Mouse (Mus musculus) left cerebral cortex, postnatal 14 days (tissue): ENCODE results near the gene Sec63. TPM values are rescaled to one million over a fixed set of nuclear protein-coding genes. Genes with fewer than 3 reads are reported as not detected.

Experiments
- DNase-seq, 2 experiments: peaks; one replicate each; pipeline ENCODE4 v3.0.0; 2021 to 2022; ENCODE audit warnings: low spot score in 2 of 2, mixed read lengths in 1 of 2
- intact Hi-C: fragments of 180-260 bp; cut with DNase I; formaldehyde crosslinking; loops from one replicate; pipeline ENCODE4 v1.15.1; 2025
- long read RNA-seq, 2 experiments: library from polyadenylated mRNA; stranded (forward); transcript quantifications; one replicate each; pipeline ENCODE4 v2.0.0; 2021
- total RNA-seq, 2 experiments: library from RNA; stranded (reverse); gene quantifications; 2 replicates each; pipeline ENCODE4 v1.2.3; 2021

Gene Sec63
- 10 to 100 TPM; 39.2 to 45.8 TPM for total RNA-seq
- long read RNA-seq, experiment 1, full-length matches to known transcripts = 35 of 45 reads
- long read RNA-seq, experiment 1, partial matches to known transcripts = 4 of 45 reads
- long read RNA-seq, experiment 1, other reads (novel, unspliced or antisense) = 6 of 45 reads
- long read RNA-seq, experiment 2, full-length matches to known transcripts = 31 of 42 reads
- long read RNA-seq, experiment 2, partial matches to known transcripts = 2 of 42 reads
- long read RNA-seq, experiment 2, other reads (novel, unspliced or antisense) = 9 of 42 reads

DNA sequence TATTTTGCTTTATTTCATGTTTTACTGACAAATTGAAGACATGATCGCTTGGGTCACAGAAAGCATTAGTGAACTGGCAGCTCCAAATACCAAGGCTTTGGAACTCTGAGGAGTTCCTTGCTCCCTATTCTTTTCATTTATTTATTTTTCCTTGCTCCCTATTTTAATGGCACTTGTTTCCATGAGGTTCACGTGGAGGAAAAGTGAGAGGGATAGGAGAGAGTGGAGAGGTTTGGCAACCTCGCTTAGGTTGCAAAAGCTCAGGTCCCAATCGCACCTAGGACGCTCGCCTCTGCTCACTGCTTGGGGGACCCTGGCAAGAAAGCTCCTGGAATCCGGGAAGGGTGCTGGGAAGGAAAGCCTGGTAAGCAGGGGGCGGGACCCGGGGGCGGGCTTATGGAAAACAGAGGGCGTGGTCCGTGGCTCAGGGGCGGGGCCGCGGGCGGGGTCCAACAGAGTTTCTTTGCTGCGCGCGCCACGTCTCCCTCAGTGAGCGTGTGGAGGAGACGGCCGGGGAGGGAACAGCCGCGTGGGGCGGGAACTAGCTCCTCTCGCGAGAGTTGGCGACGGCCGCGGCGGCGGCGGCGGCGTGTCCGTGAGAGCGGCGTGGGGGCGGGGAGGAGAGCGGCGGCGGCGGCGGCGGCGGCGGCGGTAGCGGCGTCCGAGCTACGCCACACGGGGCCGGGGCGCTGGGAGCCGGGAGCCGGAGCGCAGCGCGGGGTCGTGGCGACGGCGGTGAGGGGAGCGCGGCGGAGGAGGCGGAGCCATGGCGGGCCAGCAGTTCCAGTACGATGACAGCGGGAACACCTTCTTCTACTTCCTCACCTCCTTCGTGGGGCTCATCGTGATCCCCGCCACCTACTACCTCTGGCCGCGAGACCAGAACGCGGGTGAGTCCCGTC is at the start of gene Sec63:
TSS of gene Sec63 (plus strand) at position 498 of the 902 bp plus-strand sequence.
- peak; percentile 97 to 99 for DNase-seq
- intact Hi-C loops = no loop called here

DNA sequence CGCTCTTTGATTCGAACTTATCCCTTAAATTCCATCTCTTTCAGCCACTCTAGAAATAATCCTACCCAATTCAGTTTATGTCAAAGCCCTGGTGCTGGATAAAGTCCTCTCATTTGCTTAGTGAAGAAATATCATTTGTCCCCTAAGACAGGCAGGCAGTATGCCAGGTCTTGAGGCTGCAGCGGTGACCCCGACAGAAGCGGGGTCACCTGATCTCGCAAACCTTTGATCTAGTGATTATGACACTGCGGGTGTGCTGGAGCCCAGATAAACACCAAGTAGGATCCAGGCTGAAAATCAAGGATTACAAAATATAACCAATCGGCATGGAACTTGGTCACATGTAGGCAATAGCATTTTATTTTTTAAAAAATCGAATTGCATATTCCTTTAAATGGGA is 46.6 kb upstream of the Sec63 start:
- intact Hi-C loops = no loop called here
- no peak for DNase-seq

DNA sequence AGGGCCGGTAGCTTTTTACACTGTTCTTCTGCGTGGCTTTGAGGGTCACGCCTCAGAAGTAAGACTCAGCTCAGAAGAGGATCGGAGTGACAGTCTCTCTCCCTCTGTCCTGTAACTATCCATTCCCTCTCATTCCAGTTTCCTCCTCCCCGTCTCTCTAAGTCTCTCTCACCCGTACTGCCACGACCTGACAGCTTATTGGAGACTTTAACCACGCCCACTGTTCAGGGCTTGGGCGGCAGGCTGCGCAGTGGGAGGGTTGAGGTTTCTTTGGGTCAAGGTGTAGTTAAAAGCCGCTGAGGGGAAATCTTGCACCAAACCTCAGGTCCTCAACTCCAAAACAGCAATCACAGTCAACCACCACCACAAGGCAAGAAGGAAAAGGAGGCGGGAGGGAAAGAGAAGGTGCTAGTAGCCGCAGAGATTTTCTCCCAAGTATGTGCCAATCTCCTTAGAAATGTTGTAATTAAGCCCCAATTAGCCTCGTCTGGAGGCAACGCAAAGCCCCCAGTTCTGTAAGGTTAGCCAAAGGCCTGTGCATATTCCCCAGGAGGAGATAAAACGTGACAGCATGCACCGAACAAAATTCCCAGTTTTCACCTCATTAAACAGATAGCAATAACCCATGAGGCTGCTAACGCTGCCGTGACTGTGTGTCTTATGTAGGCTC is 45.8 kb upstream of the Sec63 start:
- no peak for DNase-seq
- intact Hi-C loops = no loop called here

DNA sequence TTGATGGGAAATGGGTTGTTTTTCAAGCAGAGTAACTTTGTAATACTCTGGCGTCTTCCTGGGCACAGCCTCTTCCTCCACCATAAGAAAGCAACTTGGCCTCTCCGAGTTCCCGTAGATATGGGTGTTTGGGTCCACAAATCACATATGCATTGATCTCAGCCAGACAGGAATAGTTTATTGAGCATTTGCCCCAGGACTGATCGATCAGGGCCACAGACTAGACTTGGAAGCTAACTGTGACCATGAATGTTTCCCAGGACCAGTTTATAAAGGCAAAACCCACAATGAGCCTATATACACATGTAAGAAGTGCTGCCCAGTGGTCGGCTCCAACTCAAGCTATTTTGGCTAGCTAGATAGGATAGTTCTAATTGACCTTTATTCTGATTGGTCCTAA is 39.2 kb upstream of the Sec63 start:
- intact Hi-C loops = no loop called here
- no peak for DNase-seq

DNA sequence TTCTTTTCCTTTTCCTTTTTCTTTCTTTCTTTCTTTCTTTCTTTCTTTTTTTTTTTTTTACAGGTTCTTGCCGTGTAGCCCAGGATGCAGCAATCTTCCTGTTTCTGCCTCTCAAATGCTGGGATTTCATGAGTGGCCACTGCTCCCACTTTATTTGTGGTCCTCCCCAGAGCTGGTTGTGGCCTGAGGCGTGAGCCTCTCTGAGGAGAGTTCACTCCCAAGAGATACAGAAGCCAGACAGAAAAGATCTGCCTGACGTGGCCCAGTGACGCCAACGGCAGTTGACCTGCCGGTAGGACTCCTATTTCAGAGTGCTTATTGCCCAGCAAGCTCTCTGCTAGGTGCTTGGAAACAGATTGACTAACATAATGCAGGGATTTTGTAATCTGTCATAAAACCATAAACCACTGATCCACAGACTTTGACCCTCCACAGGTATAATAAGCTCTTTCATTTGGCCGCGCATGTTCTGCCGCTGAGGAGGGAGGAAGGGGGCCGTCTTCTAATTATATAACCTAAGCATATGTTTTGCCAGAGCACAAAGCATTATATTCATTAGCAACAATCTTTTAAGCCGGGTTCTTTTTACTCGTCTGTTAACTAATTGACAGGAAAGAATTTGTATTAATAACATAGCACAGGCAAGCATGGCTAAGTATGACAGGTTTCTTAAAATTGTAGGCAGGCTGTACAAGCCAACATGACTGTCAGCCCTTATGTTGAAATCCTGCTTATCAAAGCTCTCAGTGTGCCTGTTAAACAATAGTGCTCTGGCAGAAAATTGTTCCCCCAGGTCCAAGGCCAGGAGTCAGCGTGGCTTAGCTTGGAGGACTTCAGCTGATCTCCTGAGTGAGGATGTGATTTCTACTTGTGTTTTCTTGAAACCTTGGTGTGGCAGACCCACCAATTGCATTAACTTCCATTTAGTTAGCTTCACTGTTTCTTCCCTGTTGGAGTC is 37.7 kb upstream of the Sec63 start:
- intact Hi-C loops = no loop called here

DNA sequence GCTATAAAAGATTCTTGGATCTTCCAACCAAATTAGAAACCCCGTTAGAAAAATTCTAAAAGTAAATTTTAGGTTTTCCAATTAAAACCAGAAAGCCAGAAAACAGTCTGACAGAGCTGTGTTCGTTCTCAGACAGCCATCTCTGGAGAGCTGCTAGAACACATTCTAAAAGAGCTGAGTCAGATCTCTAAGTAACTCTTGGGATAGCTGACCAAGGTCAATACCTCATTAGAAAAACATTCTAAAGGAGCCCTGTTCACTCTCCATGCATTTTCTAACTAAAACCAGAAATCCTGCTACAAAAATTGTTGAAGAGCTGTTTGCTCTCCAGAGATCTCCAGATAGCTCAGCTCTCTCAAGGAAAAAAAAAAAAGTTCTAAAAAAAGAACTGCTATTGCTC is 31.7 kb upstream of the Sec63 start:
- no peak for DNase-seq
- intact Hi-C loops = loop anchor here (5.0 kb wide), 1 partner anchor 402 kb away; no protein-coding TSS in a partner anchor

More for the DNA sequence above, 37.7 kb upstream of the Sec63 start:
- DNase-seq = no peak

DNA sequence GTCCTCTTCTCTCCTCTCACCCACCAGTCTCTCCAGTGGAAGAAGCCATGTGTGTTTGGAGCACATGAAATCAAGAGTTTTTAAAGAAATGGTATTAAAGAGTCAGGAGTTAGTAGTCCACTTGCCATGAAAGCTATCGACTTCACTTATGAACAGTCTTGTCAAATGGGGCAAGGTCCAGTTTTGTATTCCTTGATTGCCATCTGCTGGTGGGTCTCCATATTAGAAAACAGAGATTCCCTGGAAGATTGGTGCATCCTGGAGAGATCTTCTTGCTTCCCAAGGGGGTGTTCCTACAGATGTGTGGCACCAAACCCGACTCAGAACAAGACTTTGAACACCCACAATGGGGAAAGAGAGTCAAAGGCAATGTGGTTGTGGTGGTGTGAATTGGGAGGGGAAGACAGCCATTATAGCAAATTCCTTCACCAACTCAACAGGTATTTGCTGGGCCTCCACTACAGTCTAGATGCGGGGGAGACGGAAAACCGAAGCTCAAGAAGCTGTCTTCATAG is 26.7 kb upstream of the Sec63 start:
- intact Hi-C loops = loop anchor here (1.0 to 5.0 kb wide), 2 partner anchors 407 to 426 kb away; no protein-coding TSS in a partner anchor
- peak; percentile 48 to 64 for DNase-seq

DNA sequence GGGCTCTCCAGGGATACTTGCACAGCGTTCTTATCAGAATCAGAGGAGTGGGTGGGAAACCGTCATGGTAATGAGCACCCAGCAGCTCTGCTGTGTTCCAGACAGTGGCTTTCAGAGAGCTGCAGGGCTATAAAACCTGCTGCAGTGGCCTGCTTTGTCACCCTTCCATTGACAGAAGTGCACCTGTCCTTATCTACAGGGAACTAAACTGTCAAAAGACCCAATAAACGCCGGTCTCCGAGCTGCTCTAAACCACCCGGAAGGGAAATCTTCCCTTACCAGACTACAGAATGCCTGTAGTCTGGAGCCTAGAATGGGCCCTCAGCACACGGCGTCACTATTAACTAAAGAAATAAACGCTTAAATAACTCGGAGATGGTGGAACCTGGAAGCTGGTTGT is 9.5 kb upstream of the Sec63 start:
- intact Hi-C loops = no loop called here
- DNase-seq = no peak

DNA sequence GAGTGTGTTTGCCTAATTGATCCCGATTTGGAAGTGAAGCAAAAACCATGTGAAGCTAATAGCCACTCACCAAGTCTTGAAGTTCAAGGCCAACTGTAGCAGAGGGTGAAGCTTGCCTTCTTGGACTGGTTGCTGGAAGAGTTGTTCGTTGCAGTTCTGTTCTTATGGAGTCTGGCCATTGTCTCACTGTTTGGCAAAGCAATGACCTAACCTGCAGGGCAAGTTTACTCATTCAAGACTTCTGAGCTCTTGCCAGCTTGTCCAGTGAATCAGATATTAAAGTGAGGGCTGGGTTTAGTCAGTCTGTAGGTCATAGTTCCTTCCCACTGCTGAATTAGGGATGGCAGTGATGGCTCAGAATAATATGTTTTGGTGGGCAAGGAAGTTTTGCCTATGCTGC is 7.0 kb upstream of the Sec63 start:
- intact Hi-C loops = no loop called here

DNA sequence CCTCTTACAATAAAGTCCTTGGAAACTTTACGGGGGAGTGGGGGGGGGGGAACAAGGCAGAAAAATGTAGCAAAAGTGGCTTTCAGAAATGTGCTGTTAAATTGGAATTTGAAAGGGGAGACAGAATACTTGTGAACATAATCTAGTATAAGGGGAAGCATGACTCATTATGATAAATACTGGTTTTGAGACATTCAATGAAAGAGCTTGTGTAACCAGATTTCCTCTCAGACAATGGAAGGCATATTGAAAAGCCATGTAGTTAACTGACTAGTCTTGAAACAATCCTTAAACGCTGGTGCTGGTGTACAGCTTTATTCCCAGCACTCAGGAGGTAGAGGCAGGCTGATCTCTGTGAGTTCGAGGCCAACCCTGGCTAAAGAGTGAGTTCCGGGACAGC is 1.6 kb upstream of the Sec63 start:
- intact Hi-C loops = no loop called here

More for the DNA sequence above, 7.0 kb upstream of the Sec63 start:
- DNase-seq = no peak

DNA sequence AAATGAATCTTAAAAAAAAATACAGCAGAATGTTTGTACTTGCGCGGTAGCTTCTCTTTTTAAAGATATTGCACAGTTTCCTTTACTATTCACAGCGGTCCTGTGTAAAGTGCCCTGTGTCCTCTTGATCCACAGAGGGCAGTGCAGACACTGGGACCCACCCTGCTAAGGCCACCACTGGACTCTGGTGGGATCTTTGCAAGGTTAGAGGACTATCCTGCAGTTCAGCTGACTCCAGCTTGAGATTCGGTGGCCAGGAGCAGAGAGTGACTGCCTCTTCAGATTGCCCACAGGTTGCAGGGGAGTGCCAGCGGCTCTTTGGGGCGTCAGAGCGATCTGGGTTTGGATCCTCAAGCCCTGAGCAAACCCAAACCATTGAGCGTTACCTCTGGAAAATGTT is 967 bp upstream of the Sec63 start:
- intact Hi-C loops = no loop called here
- DNase-seq = no peak

More for the DNA sequence above, 1.6 kb upstream of the Sec63 start:
- no peak for DNase-seq

DNA sequence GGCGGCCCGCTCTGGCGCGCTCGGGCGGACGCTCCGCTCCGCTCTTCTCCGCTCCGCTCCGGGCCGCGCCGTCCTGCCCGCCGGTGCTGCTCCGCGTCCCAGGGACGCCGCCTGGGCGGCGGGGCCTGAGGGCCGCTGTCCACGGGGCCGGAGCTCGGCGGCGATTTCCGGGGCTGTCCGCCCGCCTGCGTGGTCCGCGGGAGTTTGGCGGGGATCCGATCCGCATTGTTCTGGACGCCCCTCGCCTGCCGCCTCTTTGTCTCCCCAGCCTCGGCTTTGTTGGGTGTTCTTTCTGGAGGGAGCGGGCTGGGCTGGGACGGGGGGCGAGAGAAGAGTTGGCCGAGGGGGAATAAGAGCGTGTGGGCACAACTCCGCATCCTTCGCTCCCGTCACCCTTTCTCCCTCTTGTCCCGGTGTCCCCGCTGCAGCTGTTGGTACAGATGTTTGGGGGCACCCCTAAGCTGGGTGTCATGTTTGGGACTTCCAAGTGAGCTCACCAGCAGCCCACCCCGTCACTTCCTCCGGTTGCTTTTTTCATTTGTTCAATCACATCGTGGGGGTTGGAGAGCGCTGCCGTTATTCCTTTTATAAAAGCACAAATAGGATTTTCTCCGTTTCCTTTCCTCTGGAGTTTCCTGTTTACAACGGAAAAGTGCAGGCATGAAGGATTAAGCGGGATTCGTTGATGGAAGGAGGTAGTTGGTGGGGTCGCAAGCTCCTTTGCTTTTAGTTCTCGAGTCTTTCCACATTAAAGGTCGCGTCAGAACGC is 789 bp downstream of the Sec63 start:
- intact Hi-C loops = no loop called here
- DNase-seq = peak; percentile 37 to 43

DNA sequence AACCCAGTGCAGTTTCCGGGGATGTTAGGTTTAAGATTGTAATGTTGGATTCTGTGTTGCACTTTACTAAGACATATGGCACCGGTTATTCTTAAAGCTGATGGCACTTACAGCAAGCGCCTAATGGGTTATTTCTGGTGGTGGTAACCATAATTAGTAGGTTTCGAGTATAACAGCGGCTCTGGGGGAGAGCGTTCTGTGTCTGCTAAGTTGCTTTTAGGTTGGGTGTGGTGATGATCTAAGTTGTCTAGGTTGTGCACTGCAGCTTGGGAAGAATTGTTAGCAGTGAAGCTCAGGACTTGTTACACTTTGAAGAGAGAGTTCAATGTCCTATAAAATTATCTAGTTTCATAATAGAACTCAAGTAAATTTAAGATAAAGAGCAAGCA is 1.4 kb downstream of the Sec63 start:
- peak in 1 of 2 experiments; percentile 7 for DNase-seq
- intact Hi-C loops = no loop called here

DNA sequence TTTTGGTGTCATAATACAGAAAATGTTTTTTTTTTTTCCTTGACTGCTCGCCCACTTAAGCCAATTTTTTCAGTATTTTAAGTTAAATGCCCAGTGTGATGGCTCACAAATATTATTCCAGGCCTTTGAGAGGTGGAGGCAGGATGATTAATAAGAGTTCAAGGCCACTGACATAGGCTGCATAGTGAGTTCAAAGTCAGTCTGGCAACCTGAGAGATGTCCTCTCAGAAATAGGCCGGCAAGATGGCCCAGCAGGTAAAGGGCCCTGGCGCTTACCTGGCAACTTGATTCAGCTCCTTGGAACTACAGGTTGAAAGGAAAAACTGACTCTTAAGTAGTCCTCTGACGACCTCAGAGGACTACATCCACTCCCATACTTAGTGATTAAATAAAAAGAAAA is 1.9 kb downstream of the Sec63 start:
- no peak for DNase-seq
- intact Hi-C loops = no loop called here

DNA sequence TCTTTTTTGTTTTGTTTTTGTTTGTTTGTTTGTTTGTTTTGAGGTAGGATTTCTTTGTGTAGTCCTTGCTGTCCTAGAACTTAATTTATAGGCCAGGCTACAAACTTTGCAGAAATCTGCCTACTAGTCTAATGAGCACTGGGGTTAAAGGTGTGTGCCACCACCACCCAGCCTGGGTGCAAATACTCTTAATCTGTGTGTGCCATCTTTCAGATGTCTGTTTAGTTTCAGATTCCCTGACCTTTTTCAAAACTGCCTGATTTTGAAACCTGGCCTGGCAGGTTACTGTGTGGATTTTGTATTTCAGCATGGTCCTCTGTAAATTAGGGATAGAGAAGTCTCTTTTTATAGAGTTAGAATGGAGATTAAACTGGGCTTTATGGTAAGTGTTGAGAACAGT is 4.0 kb downstream of the Sec63 start:
- no peak for DNase-seq
- intact Hi-C loops = no loop called here

DNA sequence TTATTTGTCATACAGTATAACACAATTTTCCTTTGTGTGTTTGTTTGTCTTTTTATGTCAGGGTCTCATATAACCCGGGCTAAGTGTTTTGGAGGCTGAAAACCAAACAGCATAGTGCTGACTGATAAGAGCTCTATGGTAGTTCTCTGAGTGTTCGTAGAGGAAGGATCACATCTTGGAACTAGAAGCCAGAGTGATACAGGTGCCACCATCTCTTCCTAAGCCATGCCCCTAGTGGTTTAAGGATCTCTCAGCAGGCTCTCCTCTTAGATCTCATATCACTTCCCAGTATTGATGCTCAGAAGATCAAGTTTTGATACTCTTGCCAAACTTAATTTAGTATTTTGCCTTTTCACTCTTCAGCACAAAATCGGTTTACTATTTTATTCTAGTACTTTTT is 14.2 kb downstream of the Sec63 start:
- intact Hi-C loops = no loop called here

DNA sequence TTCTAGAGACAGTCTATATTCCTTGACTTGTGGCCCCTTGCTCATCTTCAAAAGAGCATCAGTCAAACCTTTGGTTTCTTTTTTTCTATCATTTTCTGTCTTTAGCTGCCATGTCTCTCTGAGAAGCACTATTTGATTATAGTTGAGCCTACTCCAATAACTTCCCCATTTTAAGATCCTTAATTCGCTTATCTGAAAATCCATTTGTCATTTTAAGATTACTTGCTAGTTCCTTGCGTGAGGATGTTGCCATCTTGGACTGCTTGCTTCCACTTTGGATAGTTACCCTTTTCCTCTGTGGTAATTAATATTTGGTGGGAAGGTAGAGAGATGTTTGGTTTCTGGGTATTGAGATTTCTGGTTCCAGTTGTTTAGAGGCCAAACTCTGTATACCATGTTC is 19.5 kb downstream of the Sec63 start:
- intact Hi-C loops = no loop called here
- DNase-seq = no peak

More for the DNA sequence above, 14.2 kb downstream of the Sec63 start:
- DNase-seq = no peak

DNA sequence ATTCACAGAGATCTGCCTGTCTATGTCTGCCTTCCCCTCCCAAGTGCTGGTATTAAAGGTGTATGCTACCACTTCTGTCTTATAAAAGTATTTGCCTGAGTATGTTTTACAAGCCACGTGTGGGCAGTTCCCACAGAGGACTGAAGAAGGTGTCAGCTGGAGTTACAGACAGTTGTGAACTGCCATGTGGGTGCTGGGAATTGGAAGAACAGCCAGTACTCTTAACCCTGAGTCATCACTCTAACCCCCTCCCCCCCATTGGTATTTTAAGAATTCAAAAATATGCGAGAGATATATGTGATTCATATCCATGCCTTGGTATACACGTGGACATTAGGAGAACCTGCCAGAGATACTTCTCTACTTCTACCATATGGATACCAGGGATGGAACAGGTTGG is 20.4 kb downstream of the Sec63 start:
- intact Hi-C loops = no loop called here
- peak in 1 of 2 experiments; percentile 22 for DNase-seq
